ENCODE assay signal across 13 mouse cellular contexts in genomic region chr3:34035706-34036105, GRCm38 (mm10).
"Had no signal": no experiment of that assay in that cellular context is flagged by ENCODE, and none has a peak within 500 bp of the region (broad histone marks: within the 10 kb centered on the region; RNA-seq: fewer than 3 reads in every experiment).

No protein-coding gene starts in this region.

- H3K36me3 ChIP-seq: limb, embryonic 12.5 days; midbrain, embryonic 12.5 days had no signal

- H3K4me2 ChIP-seq: limb, embryonic 12.5 days; midbrain, embryonic 12.5 days had no signal

- H3K4me3 ChIP-seq: layer of hippocampus, adult 2 months; limb, embryonic 12.5 days; midbrain, embryonic 12.5 days had no signal

- H3K27me3 ChIP-seq: limb, embryonic 12.5 days; midbrain, embryonic 12.5 days had no signal

- H3K27ac ChIP-seq: kidney, postnatal 0 days; layer of hippocampus, adult 2 months; limb, embryonic 12.5 days; liver, embryonic 14.5 days; midbrain, embryonic 12.5 days had no signal

- DNase-seq: kidney, postnatal 4 days; liver; lung, adult 18-20 months; right cerebral cortex, adult 18-20 months; thymus, adult 18-20 months; thymus, postnatal 14 days had no signal

- H3K9ac ChIP-seq: limb, embryonic 12.5 days; liver, embryonic 14.5 days; midbrain, embryonic 12.5 days had no signal

- ATAC-seq: intestine, postnatal 0 days; midbrain, embryonic 16.5 days had no signal

- H3K9me3 ChIP-seq: limb, embryonic 12.5 days; midbrain, embryonic 12.5 days had no signal

- H3K4me1 ChIP-seq: limb, embryonic 12.5 days; midbrain, embryonic 12.5 days had no signal
